Mouse (Mus musculus): ENCODE data around the gene Fam185a. TPM values are rescaled to one million over a fixed set of nuclear protein-coding genes. Genes with fewer than 3 reads are reported as not detected.

Gene Fam185a
- polyA plus RNA-seq, 1 experiment: 2.8 TPM

- TF ChIP-seq CTCF (IDR thresholded peaks at IDR 0.05; ENCODE audit: control insufficient read depth, insufficient read depth, insufficient read length) (no peak), USF1 (IDR thresholded peaks at IDR 0.05; ENCODE audit: low read depth) (no peak), MYOG (IDR thresholded peaks at IDR 0.05; ENCODE audit: control insufficient read depth, extremely low read depth, insufficient read length) (no peak), MYOD1 (IDR thresholded peaks at IDR 0.05; ENCODE audit: control insufficient read depth, insufficient read length, low read depth) (no peak), FOSL1 (IDR thresholded peaks at IDR 0.05; ENCODE audit: insufficient read depth, low read length, poor library complexity, severe bottlenecking) (no peak), MAX (IDR thresholded peaks at IDR 0.05) (no peak), CEBPB (IDR thresholded peaks at IDR 0.05; ENCODE audit: low read depth) (no peak)
- Histone ChIP-seq H3K36me3 (ENCODE audit: control insufficient read depth, insufficient read depth) (peaks cover 13% of the 10 kb centered on the region), H3K27me3 (ENCODE audit: control insufficient read depth, insufficient read depth, insufficient read length) (no peaks in the 10 kb centered on the region), H3K79me2 (ENCODE audit: control insufficient read depth, insufficient read depth) (no peaks in the 10 kb centered on the region), H3K79me3 (ENCODE audit: low read depth) (no peaks in the 10 kb centered on the region), H3K4me3 (ENCODE audit: insufficient read depth, poor library complexity, severe bottlenecking) (no peak overlapping the region), H3ac (ENCODE audit: control insufficient read depth, insufficient read length, low read depth) (no peak overlapping the region)
These were observed 58.5 kb downstream of the Fam185a start for GRCm38 (mm10) chr5:21483275-21483674.

- Histone ChIP-seq H3K36me3 (ENCODE audit: control insufficient read depth, insufficient read depth) (peaks cover 7% of the 10 kb centered on the region), H3K79me2 (ENCODE audit: control insufficient read depth, insufficient read depth) (no peaks in the 10 kb centered on the region), H3K27me3 (ENCODE audit: control insufficient read depth, insufficient read depth, insufficient read length) (no peaks in the 10 kb centered on the region), H3K4me3 (ENCODE audit: insufficient read depth, poor library complexity, severe bottlenecking) (no peak overlapping the region), H3K79me3 (ENCODE audit: low read depth) (no peaks in the 10 kb centered on the region), H3ac (ENCODE audit: control insufficient read depth, insufficient read length, low read depth) (no peak overlapping the region)
- TF ChIP-seq FOSL1 (IDR thresholded peaks at IDR 0.05; ENCODE audit: insufficient read depth, low read length, poor library complexity, severe bottlenecking) (no peak), USF1 (IDR thresholded peaks at IDR 0.05; ENCODE audit: low read depth) (no peak), CEBPB (IDR thresholded peaks at IDR 0.05; ENCODE audit: low read depth) (no peak), MAX (IDR thresholded peaks at IDR 0.05) (no peak)
These were observed 60.6 kb downstream of the Fam185a start for GRCm38 (mm10) chr5:21485197-21485829.

GRCm38 (mm10) chr5:21486798-21487197 lies 62.0 kb downstream of the Fam185a start:
- Histone ChIP-seq H3K4me3 (ENCODE audit: insufficient read depth, poor library complexity, severe bottlenecking) (no peak overlapping the region), H3K36me3 (ENCODE audit: control insufficient read depth, insufficient read depth) (no peaks in the 10 kb centered on the region), H3ac (ENCODE audit: control insufficient read depth, insufficient read length, low read depth) (no peak overlapping the region), H3K79me3 (ENCODE audit: low read depth) (no peaks in the 10 kb centered on the region), H3K27me3 (ENCODE audit: control insufficient read depth, insufficient read depth, insufficient read length) (no peaks in the 10 kb centered on the region), H3K79me2 (ENCODE audit: control insufficient read depth, insufficient read depth) (no peaks in the 10 kb centered on the region)
- TF ChIP-seq FOSL1 (IDR thresholded peaks at IDR 0.05; ENCODE audit: insufficient read depth, low read length, poor library complexity, severe bottlenecking) (no peak), MYOD1 (IDR thresholded peaks at IDR 0.05; ENCODE audit: control insufficient read depth, insufficient read length, low read depth) (peak; percentile 6), MYOG (IDR thresholded peaks at IDR 0.05; ENCODE audit: control insufficient read depth, extremely low read depth, insufficient read length) (no peak)

GRCm38 (mm10) chr5:21487306-21487705 lies 62.5 kb downstream of the Fam185a start:
- no peak for TF ChIP-seq MYOD1 (IDR thresholded peaks at IDR 0.05; ENCODE audit: control insufficient read depth, insufficient read length, low read depth)
- TF ChIP-seq CEBPB (IDR thresholded peaks at IDR 0.05; ENCODE audit: low read depth): peak; percentile 19
- no peak for TF ChIP-seq MAX (IDR thresholded peaks at IDR 0.05)
- peak; percentile 21 for TF ChIP-seq FOSL1 (IDR thresholded peaks at IDR 0.05; ENCODE audit: insufficient read depth, low read length, poor library complexity, severe bottlenecking)
- no peak for TF ChIP-seq CTCF (IDR thresholded peaks at IDR 0.05; ENCODE audit: control insufficient read depth, insufficient read depth, insufficient read length)
- TF ChIP-seq MYOG (IDR thresholded peaks at IDR 0.05; ENCODE audit: control insufficient read depth, extremely low read depth, insufficient read length): no peak
- TF ChIP-seq USF1 (IDR thresholded peaks at IDR 0.05; ENCODE audit: low read depth): no peak
- Histone ChIP-seq H3K79me3 (ENCODE audit: low read depth) (no peaks in the 10 kb centered on the region), H3K4me3 (ENCODE audit: insufficient read depth, poor library complexity, severe bottlenecking) (no peak overlapping the region), H3K36me3 (ENCODE audit: control insufficient read depth, insufficient read depth) (no peaks in the 10 kb centered on the region), H3K79me2 (ENCODE audit: control insufficient read depth, insufficient read depth) (no peaks in the 10 kb centered on the region), H3K27me3 (ENCODE audit: control insufficient read depth, insufficient read depth, insufficient read length) (no peaks in the 10 kb centered on the region), H3ac (ENCODE audit: control insufficient read depth, insufficient read length, low read depth) (no peak overlapping the region)

- H3K27me3 ChIP-seq (ENCODE audit: control insufficient read depth, insufficient read depth, insufficient read length): no peaks in the 10 kb centered on the region
- TF ChIP-seq CEBPB (IDR thresholded peaks at IDR 0.05; ENCODE audit: low read depth) (no peak), MYOG (IDR thresholded peaks at IDR 0.05; ENCODE audit: control insufficient read depth, extremely low read depth, insufficient read length) (no peak), MAX (IDR thresholded peaks at IDR 0.05) (no peak), USF1 (IDR thresholded peaks at IDR 0.05; ENCODE audit: low read depth) (no peak), FOSL1 (IDR thresholded peaks at IDR 0.05; ENCODE audit: insufficient read depth, low read length, poor library complexity, severe bottlenecking) (no peak), MYOD1 (IDR thresholded peaks at IDR 0.05; ENCODE audit: control insufficient read depth, insufficient read length, low read depth) (no peak), CTCF (IDR thresholded peaks at IDR 0.05; ENCODE audit: control insufficient read depth, insufficient read depth, insufficient read length) (no peak)
- H3K36me3 ChIP-seq (ENCODE audit: control insufficient read depth, insufficient read depth): no peaks in the 10 kb centered on the region
- H3K79me3 ChIP-seq (ENCODE audit: low read depth): no peaks in the 10 kb centered on the region
- H3K79me2 ChIP-seq (ENCODE audit: control insufficient read depth, insufficient read depth): no peaks in the 10 kb centered on the region
- no peak overlapping the region for H3ac ChIP-seq (ENCODE audit: control insufficient read depth, insufficient read length, low read depth)
- H3K4me3 ChIP-seq (ENCODE audit: insufficient read depth, poor library complexity, severe bottlenecking): no peak overlapping the region
These were observed 63.0 kb downstream of the Fam185a start for GRCm38 (mm10) chr5:21487716-21488115.

GRCm38 (mm10) chr5:21488506-21488905 lies 63.7 kb downstream of the Fam185a start:
- no peaks in the 10 kb centered on the region for H3K79me3 ChIP-seq (ENCODE audit: low read depth)
- H3ac ChIP-seq (ENCODE audit: control insufficient read depth, insufficient read length, low read depth): no peak overlapping the region
- H3K79me2 ChIP-seq (ENCODE audit: control insufficient read depth, insufficient read depth): no peaks in the 10 kb centered on the region
- H3K4me3 ChIP-seq (ENCODE audit: insufficient read depth, poor library complexity, severe bottlenecking): no peak overlapping the region
- no peaks in the 10 kb centered on the region for H3K36me3 ChIP-seq (ENCODE audit: control insufficient read depth, insufficient read depth)
- no peak for TF ChIP-seq MYOG (IDR thresholded peaks at IDR 0.05; ENCODE audit: control insufficient read depth, extremely low read depth, insufficient read length)
- no peak for TF ChIP-seq CTCF (IDR thresholded peaks at IDR 0.05; ENCODE audit: control insufficient read depth, insufficient read depth, insufficient read length)
- no peak for TF ChIP-seq USF1 (IDR thresholded peaks at IDR 0.05; ENCODE audit: low read depth)
- no peak for TF ChIP-seq MYOD1 (IDR thresholded peaks at IDR 0.05; ENCODE audit: control insufficient read depth, insufficient read length, low read depth)
- TF ChIP-seq MAX (IDR thresholded peaks at IDR 0.05): no peak
- no peak for TF ChIP-seq FOSL1 (IDR thresholded peaks at IDR 0.05; ENCODE audit: insufficient read depth, low read length, poor library complexity, severe bottlenecking)
- TF ChIP-seq CEBPB (IDR thresholded peaks at IDR 0.05; ENCODE audit: low read depth): no peak
- no peaks in the 10 kb centered on the region for H3K27me3 ChIP-seq (ENCODE audit: control insufficient read depth, insufficient read depth, insufficient read length)
